Mouse (Mus musculus): ENCODE results near the gene Zbtb3.

Gene Zbtb3

DNA sequence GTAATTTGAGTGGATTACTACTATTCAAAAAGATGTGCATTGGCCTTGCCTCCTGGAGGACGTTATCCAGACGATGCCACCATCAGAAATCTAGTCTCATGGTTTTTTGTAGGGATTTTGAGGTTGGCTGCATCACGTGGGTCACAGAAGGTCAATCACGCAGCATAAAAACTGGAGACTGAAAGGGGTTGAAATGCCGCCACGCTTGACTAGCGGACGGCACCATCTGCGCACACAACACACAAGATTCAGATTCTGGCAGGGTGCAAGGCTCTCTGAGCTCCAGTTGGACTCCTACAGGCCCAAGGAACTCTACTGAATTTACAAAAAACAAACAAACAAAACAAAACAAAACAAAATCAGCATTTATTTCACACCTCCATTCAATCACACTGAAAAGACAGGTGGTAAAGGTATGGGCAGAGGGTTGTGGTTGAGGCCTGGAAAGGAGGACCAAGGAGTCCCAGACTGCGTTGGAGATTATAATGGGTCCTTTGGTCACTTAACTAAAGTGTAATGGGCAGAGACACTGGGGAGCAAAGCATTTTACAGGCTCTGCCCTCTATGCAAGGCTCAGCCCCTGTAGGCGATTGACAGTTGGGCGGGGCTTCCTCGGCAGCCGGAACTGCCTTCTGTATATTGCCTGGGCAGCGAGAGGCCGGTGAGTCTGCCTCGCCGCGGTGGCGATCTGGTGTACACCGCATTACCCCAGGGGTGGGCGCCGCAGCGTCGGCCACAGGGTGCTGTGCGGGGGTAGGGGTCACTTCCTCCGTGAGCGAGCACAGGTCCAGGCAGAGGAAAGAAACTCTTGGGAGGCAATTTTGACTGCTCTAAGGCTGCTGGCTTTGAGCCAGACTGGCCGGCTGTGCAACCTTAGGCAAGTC lies 37.8 kb downstream of the Zbtb3 start:
- in situ Hi-C loops (cut with MboI), result no loop called here

- in situ Hi-C loops (cut with MboI), result no loop called here
Measured at GRCm38 (mm10) chr19:8841012-8841411, 38.7 kb downstream of the Zbtb3 start.

GRCm38 (mm10) chr19:8842961-8843360 lies 40.6 kb downstream of the Zbtb3 start:
- in situ Hi-C loops (cut with MboI), result no loop called here

DNA sequence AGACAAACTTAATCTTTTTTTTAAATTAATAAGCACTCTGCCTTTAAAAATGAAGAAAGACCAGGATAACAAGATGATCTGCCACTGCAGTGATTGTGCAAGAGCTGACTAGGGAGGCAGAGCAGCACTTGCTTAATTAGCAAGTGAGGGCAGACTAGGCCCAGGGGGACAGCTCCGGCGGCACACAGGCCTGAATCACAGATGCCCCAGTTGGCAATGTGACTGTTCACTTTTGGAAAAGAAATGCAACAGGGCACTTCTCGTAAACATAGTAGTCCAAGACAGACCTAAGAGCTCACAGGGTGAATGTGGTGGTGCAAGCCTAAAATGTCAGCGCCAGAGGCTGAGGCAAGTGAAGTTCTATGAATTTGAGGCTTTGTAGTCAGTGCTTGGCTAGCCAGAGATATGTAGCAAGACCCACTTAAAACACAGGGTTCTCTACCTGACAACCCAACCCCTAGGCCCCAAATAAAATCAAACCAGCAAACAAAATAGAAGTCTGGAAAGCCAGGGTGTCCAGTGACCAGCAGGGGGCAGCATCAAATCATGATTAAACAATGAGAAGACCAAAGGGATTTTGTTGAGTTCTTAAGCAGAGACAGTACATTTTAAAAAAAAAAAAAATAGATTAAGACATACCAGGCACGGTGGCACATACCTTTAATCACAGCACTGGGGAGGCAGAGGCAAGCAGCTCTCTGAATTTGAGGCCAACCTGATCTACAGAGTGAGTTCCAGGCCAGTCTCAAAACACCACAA lies 42.2 kb downstream of the Zbtb3 start:
- in situ Hi-C loops (cut with MboI), result no loop called here

DNA sequence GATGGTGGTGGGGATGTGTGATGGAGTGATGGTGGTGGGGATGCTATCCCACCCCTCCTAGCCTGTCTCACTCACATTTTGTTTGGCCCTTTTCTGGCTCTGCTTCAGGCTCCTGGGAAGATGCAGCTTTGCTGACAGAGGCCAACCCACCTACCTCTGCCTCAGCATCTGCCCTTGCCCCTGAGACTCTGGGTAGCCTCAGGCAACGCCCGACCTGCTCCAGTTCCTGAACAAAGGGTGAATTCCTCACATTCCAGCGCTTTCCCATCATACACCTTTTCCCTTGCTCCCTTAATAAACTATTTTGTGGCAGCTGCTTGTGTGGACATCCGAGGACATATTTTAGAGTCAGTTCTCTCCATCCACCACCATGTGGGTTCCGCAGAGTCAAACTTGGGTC lies 46.0 kb downstream of the Zbtb3 start:
- in situ Hi-C loops (cut with MboI), result no loop called here

DNA sequence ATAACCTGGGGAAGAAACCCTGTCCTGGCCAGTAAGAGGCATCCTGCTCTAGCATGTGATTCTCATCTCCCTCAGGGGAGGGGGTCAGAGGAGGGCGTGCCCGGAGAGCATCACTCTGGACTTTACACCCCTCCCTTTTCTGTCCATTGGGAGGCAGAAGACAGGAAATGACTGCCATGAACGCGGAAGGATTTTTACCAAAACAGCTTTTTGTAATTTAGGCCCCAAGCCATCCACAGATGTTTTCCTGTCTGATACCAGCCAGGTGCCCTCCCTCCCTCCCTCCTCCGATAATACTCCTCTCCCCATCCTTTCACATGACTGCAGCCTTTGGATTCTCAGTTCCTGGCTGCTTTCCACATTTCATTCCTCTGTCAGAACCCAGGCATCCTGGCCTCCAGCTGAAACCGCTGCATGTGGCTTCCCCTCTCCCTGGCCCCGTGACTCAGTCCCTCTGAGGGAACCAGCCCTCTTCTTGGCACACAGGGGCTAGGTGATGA lies 48.1 kb downstream of the Zbtb3 start, which contains the start of gene Lrrn4cl:
Gene Lrrn4cl (plus strand): TSS at position 367 of the 500 bp plus-strand sequence.
- in situ Hi-C loops (cut with MboI), result loop anchor here (5.0 kb wide), 1 partner anchor 262 kb away; no protein-coding TSS in a partner anchor

DNA sequence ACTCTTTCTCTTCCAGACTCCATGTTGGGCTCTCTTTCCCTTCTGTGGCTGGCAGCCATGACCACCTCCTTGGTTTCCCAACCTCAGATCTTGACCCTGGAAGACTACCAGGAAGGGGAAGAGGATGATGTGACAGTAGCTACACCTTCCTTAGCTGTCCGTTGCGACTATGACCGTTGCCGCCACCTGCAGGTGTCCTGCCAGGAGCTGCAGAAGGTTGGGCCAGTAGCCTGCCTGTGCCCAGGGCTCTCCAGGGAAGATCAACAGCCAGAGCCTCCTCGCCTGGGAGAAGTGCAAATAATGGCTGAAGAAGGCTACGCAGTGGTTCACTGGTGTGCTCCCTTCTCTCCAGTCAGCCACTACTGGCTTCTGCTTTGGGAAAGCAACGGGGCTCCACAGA lies 49.3 kb downstream of the Zbtb3 start:
- in situ Hi-C loops (cut with MboI), result loop anchor here (5.0 kb wide), 1 partner anchor 261 kb away; no protein-coding TSS in a partner anchor

DNA sequence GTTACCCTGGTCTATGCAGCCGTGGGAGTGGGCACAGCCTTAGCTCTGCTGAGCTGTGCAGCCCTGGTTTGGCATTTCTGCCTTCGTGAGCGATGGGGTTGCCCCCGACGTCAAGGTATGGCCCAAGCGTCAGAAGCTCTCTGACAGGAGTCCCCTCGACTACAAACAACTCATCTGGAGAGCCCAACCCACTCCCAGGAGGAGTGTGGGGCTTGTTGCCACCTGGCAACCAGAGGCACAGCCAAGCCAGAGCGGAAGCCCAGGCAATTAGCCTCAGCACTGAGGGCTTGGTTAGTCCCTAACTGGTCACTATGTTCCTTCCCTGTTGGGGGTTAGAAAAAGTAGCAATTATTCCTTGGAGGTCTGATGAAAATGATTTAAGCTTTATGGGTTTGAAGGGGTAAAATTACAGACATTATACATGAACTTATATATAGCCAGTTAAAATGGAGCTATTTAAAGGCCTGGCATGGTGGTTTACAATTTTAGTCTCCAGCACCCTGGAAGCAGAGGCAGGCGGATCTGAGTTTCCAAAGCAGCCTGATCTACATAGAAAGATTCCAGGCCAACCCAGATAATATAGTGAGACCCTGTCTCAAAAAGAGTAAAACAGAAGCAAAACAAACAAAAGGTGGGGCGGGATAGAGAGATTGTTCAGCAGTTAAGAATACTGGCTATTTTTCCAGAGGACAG lies 50.0 kb downstream of the Zbtb3 start:
- in situ Hi-C loops (cut with MboI), result loop anchor here (5.0 kb wide), 1 partner anchor 260 kb away; no protein-coding TSS in a partner anchor

DNA sequence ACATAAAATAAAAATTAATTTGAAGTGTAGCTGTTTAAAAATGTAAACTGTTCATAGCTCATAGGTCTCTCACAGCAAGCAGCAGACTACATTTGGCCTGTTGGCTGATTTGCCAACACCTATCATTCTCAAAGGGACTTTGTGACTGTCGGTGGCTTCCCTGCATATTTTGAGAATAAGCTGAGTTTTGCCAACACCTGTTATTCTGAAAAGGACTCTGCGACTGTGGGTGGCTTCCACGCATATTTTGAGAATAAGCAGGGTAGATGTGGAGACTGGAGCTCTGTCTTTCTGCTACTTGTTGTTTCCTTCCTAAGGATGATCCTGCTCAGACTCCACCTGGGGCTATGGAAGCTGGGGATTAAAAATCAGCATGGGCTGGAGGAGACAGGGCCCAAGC lies 50.8 kb downstream of the Zbtb3 start:
- in situ Hi-C loops (cut with MboI), result loop anchor here (5.0 kb wide), 1 partner anchor 259 kb away; no protein-coding TSS in a partner anchor

Data from mature B cell (primary cell).